Mouse (Mus musculus): ENCODE results near the gene Asrgl1. TPM values are rescaled to one million over a fixed set of nuclear protein-coding genes. Genes with fewer than 3 reads are reported as not detected.
A peak's percentile ranks its signal among the peaks of the same experiment; 100 is the strongest.

Gene Asrgl1
- total RNA-seq, 2 experiments from 2014 or later, result 11.8 to 14.1 TPM

- no peak for DNase-seq (ENCODE audit: low spot score in 2 of 2)
Observed at GRCm38 (mm10) chr19:9073776-9074411, 61.5 kb downstream of the Asrgl1 start.

DNA sequence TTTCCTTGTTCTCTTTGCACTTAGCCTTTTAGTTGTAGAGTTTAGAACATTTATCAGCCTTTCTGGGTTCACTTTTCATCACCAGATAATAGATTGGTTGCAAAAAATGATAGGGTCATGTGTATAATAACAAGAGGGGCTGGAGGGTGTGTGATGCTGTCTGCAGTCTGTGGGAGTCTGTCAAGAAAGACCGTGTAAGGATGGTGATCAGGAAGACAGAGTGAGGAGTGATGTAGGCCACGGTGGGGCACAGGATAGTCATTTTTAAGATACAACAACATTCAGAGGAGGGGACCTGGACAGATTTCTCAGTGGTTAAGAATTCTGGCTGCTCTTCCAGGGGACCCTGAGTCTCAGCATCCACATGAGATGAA, 63.3 kb downstream of the Asrgl1 start:
- DNase-seq (ENCODE audit: low spot score in 2 of 2), result no peak

GRCm38 (mm10) chr19:9071456-9072156, 63.8 kb downstream of the Asrgl1 start:
- no peak for DNase-seq (ENCODE audit: low spot score in 2 of 2)

DNA sequence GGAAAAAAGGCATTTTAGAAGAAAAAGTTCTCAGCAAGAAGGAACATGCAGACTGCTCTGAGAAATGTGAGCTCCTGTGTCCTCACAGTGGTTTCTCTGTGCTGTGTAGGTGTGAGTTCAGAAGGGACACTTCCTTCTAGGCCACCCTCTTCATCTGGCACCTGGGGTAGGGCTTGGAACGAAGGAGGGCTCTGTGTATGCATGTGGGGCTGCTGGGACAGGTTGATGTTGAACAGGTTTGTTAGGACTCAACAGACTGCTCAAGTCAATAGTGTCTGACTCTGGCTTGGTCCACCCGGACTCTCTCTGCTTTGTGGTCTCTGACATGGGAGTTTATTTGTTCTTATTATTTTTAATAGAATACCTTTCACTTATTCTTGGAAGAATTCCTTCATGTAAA, 65.1 kb downstream of the Asrgl1 start:
- DNase-seq (ENCODE audit: low spot score in 2 of 2), result no peak

- DNase-seq (ENCODE audit: low spot score in 2 of 2), result no peak
Observed at GRCm38 (mm10) chr19:9069687-9070307, 65.6 kb downstream of the Asrgl1 start.

DNA sequence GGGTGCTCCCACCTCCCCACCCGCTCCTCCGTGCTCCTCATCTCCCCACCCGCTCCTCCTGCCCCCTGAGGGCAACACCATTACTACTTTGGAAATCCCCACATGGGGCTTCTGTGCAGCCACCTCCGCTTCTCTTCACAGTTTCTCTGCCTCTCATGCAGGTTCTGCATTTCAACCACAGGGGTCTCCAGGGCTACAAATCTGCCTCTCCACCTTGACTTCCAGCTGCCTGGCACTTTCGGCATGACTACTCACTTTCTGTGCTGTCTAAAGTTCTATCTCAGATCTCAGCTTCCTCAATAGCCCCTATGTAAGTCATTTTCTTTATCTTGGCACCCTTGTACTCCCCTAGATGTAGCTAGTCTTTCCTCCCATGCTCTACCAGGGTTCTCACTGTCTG, 68.1 kb downstream of the Asrgl1 start:
- no peak for DNase-seq (ENCODE audit: low spot score in 2 of 2)

- no peak for DNase-seq (ENCODE audit: low spot score in 2 of 2)
Observed at GRCm38 (mm10) chr19:9065621-9066561, 69.5 kb downstream of the Asrgl1 start.

GRCm38 (mm10) chr19:9063831-9064230, 71.6 kb downstream of the Asrgl1 start:
- no peak for DNase-seq (ENCODE audit: low spot score in 2 of 2)

DNA sequence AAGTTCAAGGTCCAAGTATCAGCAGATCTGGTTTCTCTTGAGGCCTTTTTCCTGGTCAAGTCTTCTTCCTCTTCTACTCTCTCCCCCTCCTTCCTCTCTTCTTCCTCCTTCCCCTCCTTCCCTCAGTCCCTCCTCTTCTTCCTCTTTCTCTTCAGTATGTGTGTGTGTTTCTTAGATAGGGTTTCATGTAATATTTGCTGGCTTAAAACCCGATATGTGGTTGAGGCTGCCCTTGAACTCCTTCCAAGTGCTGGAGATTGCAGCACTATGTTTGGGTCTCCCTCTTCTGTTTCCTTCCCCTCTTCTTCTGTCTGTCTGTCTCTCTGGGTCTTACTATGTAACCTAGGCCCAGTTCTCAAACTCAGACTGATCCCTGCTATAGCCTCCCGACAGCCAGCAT, 72.6 kb downstream of the Asrgl1 start:
- DNase-seq (ENCODE audit: low spot score in 2 of 2), result no peak

DNA sequence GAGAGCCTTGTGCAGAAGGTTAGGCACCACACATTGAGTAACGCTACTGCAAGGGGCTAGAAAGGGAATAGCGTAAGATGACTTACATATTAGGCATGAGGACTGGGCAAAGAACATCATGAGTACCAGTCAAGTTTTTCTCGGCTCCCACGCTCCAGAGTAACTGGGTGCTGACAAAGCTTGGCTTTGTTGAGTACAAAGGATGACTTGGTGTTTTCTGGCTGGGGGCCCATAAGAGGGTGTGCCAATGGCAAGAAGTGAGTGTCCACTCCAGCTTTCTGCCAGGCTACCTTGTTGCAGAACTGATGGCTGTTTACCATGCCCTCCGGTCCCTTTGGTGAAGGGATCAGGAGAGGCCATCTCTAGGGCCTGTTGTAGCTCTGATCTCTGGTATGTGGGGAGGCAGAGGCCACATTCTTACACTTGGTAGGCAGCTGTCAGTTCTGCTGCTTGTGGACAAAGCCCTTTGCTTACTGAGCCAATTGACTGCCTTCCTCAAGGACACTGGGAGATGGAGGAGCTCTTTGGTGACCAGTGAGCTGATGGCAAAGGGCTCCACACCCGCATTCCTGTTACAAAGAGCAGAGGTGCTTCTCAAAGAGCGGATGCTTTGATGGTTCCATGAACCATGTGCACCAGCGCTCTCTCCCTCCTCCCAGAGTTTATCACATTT, 74.1 kb downstream of the Asrgl1 start:
- DNase-seq (ENCODE audit: low spot score in 2 of 2), result peak in 1 of 2 experiments; percentile 51

DNA sequence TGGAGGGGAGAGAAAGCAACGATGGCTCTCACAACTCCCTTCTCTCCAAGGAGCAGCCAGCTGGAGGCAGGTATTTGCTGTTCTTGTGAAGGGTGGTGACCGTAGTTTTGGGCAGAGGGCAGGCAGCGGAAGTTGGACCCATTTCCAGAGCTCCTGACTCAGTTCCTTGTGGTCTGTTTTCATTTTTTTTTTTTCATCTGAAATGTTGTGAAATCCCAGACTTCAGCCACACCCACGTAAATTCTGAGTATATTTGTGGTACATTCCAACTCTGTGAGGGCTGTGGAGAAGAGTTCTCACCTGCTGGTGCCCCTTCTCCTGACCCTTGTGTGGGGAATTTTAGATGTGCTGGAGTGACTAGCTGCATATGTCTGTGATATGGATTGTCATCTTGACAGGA, 75.3 kb downstream of the Asrgl1 start:
- no peak for DNase-seq (ENCODE audit: low spot score in 2 of 2)

Other genes starting within 250 kb of the Asrgl1 start
- gene 1810009A15Rik, start 246.8 kb downstream of the Asrgl1 start, total RNA-seq (2021), result 10 to 100 TPM; 44.6 to 47.1 TPM
- gene Gm49416, start 246.7 kb downstream of the Asrgl1 start, total RNA-seq (2021), result 1 to 10 TPM; 3.2 to 9.1 TPM
- gene Ints5, start 242.6 kb downstream of the Asrgl1 start, total RNA-seq (2021), result 10 to 100 TPM; 23.3 to 23.9 TPM
- 100 to 1,000 TPM; 163 to 212 TPM for gene Ganab, start 237.6 kb downstream of the Asrgl1 start, total RNA-seq (2021)
- gene B3gat3, start 215.3 kb downstream of the Asrgl1 start, total RNA-seq (2021), result 10 to 100 TPM; 60.5 to 65.7 TPM
- 10 to 100 TPM; 29.8 to 49.2 TPM for gene Rom1, start 206.3 kb downstream of the Asrgl1 start, total RNA-seq (2021)
- 10 to 100 TPM; 41.5 to 59.5 TPM for gene Eml3, start 206.1 kb downstream of the Asrgl1 start, total RNA-seq (2021)
- 10 to 100 TPM; 81.1 to 89.8 TPM for gene Mta2, start 193.8 kb downstream of the Asrgl1 start, total RNA-seq (2021)
- 10 to 100 TPM; 23.1 to 26.1 TPM for gene Tut1, start 181.8 kb downstream of the Asrgl1 start, total RNA-seq (2021)
- gene Eef1g, start 168.6 kb downstream of the Asrgl1 start, total RNA-seq (2021), result 100 to 1,000 TPM; 334 to 342 TPM
- gene Ahnak, start 146.4 kb downstream of the Asrgl1 start, total RNA-seq (2021), result 100 to 1,000 TPM in 1 of 2 experiments, 10 to 100 TPM in 1; 88.9 to 162 TPM
- gene Scgb1a1, start 47.7 kb downstream of the Asrgl1 start, total RNA-seq (2021), result not detected